26 mouse cellular contexts compared by ENCODE assay signal in the genomic region with DNA sequence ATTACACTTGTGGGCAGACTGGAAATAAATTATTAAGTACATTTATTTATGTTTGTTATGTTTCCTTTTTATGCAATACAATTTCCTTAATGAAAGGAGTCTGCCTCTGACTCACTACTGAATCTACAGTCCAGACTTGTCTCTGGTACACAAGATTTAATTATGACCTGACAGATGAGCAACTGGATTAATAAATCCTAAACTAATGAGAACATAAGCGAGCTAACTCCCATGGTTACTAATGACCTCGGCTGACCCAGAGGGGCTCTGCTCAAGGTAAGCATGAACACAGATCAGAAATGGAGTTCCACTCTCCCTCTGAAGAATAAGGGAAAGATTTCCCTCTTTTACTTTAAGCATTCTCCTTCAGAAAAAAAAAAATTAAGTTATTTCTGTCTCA. TPM values are rescaled to one million over a fixed set of nuclear protein-coding genes. Genes with fewer than 3 reads are reported as not detected.
"Had no signal": no experiment of that assay in that cellular context is flagged by ENCODE, and none has a peak within 500 bp of the region (broad histone marks: within the 10 kb centered on the region; RNA-seq: fewer than 3 reads in every experiment).

No protein-coding gene starts in this region.

- DNase-seq: liver, postnatal 0 days; lung, adult 2 months; lung, postnatal 14 days; lung, postnatal 36 days; midbrain, embryonic 14.5 days; right cerebral cortex, postnatal 14 days; right cerebral cortex, postnatal 4 days; spleen, adult 18-20 months; thymus, adult 18-20 months; thymus, postnatal 14 days; thymus, postnatal 36 days had no signal

RNA-seq across cellular contexts. Expression of gene Fbxw27, which starts 4.8 kb away (rescaled TPM):
- total RNA-seq: megakaryocyte progenitor cell, adult 5-6 weeks had no signal
- polyA plus RNA-seq: liver, embryonic 15.5 days; liver, postnatal 0 days; lung, adult 2 months; lung, embryonic 15.5 days; lung, postnatal 0 days; macrophage; midbrain, embryonic 12.5 days; midbrain, embryonic 14.5 days; midbrain, embryonic 16.5 days; myocyte; neural tube, embryonic 11.5 days; neural tube, embryonic 13.5 days; neural tube, embryonic 15.5 days; small intestine, adult 2 months; stomach, embryonic 14.5 days; stomach, embryonic 16.5 days; thymus, postnatal 0 days had no signal

RNA-seq across cellular contexts. Expression of gene Spink8, which starts 16.9 kb away (rescaled TPM):
- total RNA-seq: megakaryocyte progenitor cell, adult 5-6 weeks had no signal
- polyA plus RNA-seq: liver, embryonic 15.5 days; liver, postnatal 0 days; lung, adult 2 months; lung, embryonic 15.5 days; lung, postnatal 0 days; macrophage; midbrain, embryonic 12.5 days; midbrain, embryonic 14.5 days; myocyte; neural tube, embryonic 11.5 days; neural tube, embryonic 13.5 days; small intestine, adult 2 months; stomach, embryonic 14.5 days had no signal

RNA-seq across cellular contexts. Expression of gene Fbxw26, which starts 49.3 kb away (rescaled TPM):
- total RNA-seq: megakaryocyte progenitor cell, adult 5-6 weeks had no signal
- polyA plus RNA-seq: liver, embryonic 15.5 days; liver, postnatal 0 days; lung, adult 2 months; lung, embryonic 15.5 days; lung, postnatal 0 days; macrophage; midbrain, embryonic 12.5 days; midbrain, embryonic 14.5 days; midbrain, embryonic 16.5 days; myocyte; neural tube, embryonic 11.5 days; neural tube, embryonic 13.5 days; neural tube, embryonic 15.5 days; small intestine, adult 2 months; stomach, embryonic 16.5 days; thymus, postnatal 0 days had no signal

RNA-seq across cellular contexts. Expression of gene Camp, which starts 54.2 kb away (rescaled TPM):
- polyA plus RNA-seq: midbrain, embryonic 14.5 days; myocyte; small intestine, adult 2 months had no signal
